Mouse (Mus musculus) heart, embryonic 15.5 days (tissue): ENCODE results near the gene Retsat. TPM values are rescaled to one million over a fixed set of nuclear protein-coding genes. Genes with fewer than 3 reads are reported as not detected.

Experiments
- ATAC-seq: fragments of 200-750 bp; cut with Nextera tagmentation; replicated peaks from 2 replicates; pipeline ENCODE4 v1.8.0; 2017; ENCODE audit warnings: low read depth, moderate TSS enrichment; ENCODE audit not compliant: insufficient number of reproducible peaks, insufficient read depth, low FRiP score
- H3K27ac ChIP-seq: fragments of 300-500 bp; sonication (generic); 2 replicates; pipeline ENCODE4 v1.5.1; 2015; ENCODE audit warnings: mild to moderate bottlenecking, inconsistent platforms
- H3K27me3 ChIP-seq: fragments of 300-500 bp; sonication (generic); 2 replicates; pipeline ENCODE4 v1.6.1; 2015; ENCODE audit warnings: inconsistent platforms
- H3K36me3 ChIP-seq: fragments of 300-500 bp; sonication (generic); 2 replicates; pipeline ENCODE4 v1.6.1; 2015; ENCODE audit warnings: mild to moderate bottlenecking, inconsistent platforms
- H3K4me1 ChIP-seq: fragments of 300-500 bp; sonication (generic); replicated peaks from 2 replicates; pipeline ENCODE4 v1.6.1; 2015; ENCODE audit warnings: inconsistent platforms
- H3K4me2 ChIP-seq: fragments of 300-500 bp; sonication (generic); 2 replicates; pipeline ENCODE4 v1.6.1; 2015; ENCODE audit warnings: inconsistent platforms, mild to moderate bottlenecking, moderate library complexity
- H3K4me3 ChIP-seq: fragments of 300-500 bp; sonication (generic); 2 replicates; pipeline ENCODE4 v1.5.1; 2015; ENCODE audit warnings: mild to moderate bottlenecking, inconsistent platforms
- H3K9ac ChIP-seq: fragments of 300-500 bp; sonication (generic); 2 replicates; pipeline ENCODE4 v1.6.1; 2015; ENCODE audit warnings: mild to moderate bottlenecking, inconsistent platforms
- H3K9me3 ChIP-seq: fragments of 300-500 bp; sonication (generic); replicated peaks from 2 replicates; pipeline ENCODE4 v1.6.1; 2016; ENCODE audit warnings: inconsistent platforms
- WGBS: fragments of 180-500 bp; shearing (Covaris S2); methylation state at CpG from one replicate; pipeline ENCODE4 v1.1.7; 2015; ENCODE audit warnings: mixed read lengths; 5-methylcytosine and 5-hydroxymethylcytosine counted together
- polyA plus RNA-seq: library from polyadenylated mRNA; unstranded; fragments of >200 nt; fragmentation: Nextera tagmentation; extraction: Ambion mirVana; gene quantifications from 2 replicates; pipeline ENCODE4 v1.2.1, GENCODE M21; 2015

The Retsat gene
- polyA plus RNA-seq, 1 experiment from 2014 or later = 19.8 TPM

DNA sequence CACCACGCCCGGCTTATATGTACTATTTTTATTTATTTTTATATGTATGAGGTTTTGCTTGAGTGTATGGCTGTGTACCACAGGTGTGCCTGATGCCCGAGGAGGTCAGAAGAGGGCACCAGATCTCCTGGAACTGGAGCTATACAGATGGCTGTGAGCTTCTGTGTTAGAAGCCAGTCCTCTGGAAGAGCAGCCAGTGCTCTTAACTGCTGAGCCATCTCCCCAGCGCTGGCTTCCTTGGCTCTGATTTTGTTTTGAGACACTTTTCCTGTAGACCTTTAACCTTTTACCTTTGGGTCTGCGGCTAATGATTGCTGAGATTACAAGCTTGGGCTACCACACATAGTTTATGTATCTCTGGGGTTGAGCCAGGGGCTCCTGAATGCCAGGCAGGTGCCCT, 30.8 kb upstream of the Retsat start:
- Histone ChIP-seq H3K4me2 (no peak overlapping the region), H3K4me3 (no peak overlapping the region)
- WGBS = 87% methylated on average over 5 of the region's 5 CpGs

DNA sequence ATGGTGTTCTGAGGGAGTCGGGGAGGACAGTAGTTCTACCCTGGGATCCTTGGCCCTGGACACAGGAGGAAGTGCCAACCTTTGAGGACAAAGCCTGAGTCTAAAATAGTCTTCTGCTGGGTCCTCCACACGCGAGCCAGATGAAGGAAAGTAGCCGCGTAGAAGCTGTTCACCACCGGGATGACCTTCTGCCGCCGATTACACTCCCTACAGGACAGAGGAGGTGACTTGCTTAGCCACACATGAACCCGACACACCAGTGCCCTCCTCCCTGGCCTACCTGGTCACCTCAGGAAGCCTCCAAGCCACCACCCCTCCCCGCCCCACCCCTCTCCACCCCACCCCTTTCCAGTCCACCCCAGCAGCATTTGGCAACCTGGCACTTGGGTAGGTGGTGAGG, 29.5 kb upstream of the Retsat start:
- no peak overlapping the region for H3K4me2 ChIP-seq
- H3K27ac ChIP-seq = no peak overlapping the region
- 87% methylated on average over 10 of the region's 10 CpGs for WGBS
- no peaks in the 10 kb centered on the region for H3K27me3 ChIP-seq
- no peaks in the 10 kb centered on the region for H3K9me3 ChIP-seq
- no peak overlapping the region for H3K9ac ChIP-seq
- peaks cover 7% of the 10 kb centered on the region; the same call in 1 of the 2 replicates for H3K36me3 ChIP-seq
- H3K4me1 ChIP-seq = peaks cover 4% of the 10 kb centered on the region
- H3K4me3 ChIP-seq = no peak overlapping the region
- ATAC-seq = no peak

More for the DNA sequence above, 30.8 kb upstream of the Retsat start:
- peaks cover 7% of the 10 kb centered on the region; the same call in 1 of the 2 replicates for H3K36me3 ChIP-seq
- no peak overlapping the region for H3K9ac ChIP-seq
- no peaks in the 10 kb centered on the region for H3K9me3 ChIP-seq
- peaks cover 9% of the 10 kb centered on the region for H3K4me1 ChIP-seq
- no peak for ATAC-seq
- H3K27me3 ChIP-seq = no peaks in the 10 kb centered on the region
- H3K27ac ChIP-seq = no peak overlapping the region

DNA sequence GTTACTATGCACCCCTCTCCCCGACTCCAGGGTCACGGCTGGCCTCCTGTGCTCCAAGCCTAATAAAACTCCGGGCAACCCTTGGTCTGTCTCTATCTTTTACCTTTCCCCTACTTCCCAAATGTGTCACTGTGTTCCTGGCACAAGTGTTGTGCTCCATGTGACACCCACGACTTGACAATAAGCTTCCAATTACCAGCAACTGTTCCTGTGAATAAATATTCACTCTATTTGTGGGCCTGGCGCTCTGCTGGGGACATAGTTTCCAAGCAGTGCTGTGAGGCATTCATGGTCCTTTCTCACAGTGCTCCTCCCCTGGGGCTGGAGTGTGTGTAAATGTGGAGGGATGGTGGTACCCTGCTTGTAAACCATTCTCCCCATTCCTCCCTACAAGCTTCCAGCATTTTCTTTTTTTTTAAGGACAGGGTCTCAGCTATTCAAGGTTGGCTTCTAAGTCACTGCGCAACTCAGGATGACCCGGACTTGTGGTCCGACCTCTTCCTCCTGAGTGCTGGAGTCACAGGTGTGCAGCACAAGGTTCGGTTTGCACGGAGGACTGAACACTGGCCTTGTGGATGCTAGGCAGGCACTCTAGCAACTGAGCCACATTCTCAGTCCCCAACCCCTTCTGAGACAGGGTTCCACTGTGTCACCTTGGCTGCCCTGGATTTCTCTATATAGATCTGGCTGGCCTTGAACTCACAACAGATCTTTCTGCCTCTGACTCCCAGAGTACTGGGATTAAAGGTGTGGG, 27.5 kb upstream of the Retsat start:
- ATAC-seq = no peak
- Histone ChIP-seq H3K9ac (no peak overlapping the region), H3K4me2 (no peak overlapping the region), H3K9me3 (no peaks in the 10 kb centered on the region), H3K4me1 (peaks cover 2% of the 10 kb centered on the region), H3K4me3 (no peak overlapping the region), H3K27me3 (no peaks in the 10 kb centered on the region), H3K36me3 (peaks cover 7% of the 10 kb centered on the region; the same call in 1 of the 2 replicates), H3K27ac (no peak overlapping the region)
- 83% methylated on average over 10 of the region's 10 CpGs for WGBS

DNA sequence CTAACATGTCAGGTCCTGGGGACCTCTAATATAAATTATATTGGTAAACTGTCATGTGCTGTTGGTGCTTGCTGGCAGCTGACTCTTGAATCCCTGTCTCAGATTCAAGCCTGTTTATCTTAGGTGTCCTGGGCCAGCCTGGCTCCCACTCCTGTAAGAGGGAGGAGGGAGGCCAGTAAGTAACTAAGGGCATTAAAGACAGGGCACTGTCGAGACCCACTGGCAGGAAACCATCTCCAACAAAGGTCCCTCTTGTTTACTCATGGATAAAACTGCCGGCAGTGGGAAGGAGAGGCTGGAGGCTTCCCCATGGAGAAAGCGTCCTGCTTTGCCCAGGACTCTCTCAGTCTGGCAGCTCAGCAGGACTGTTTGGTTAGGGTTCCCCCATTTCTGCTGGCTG, 26.4 kb upstream of the Retsat start:
- Histone ChIP-seq H3K4me1 (no peaks in the 10 kb centered on the region), H3K36me3 (peaks cover 7% of the 10 kb centered on the region; the same call in 1 of the 2 replicates), H3K9ac (no peak overlapping the region), H3K4me2 (no peak overlapping the region), H3K27me3 (no peaks in the 10 kb centered on the region), H3K27ac (no peak overlapping the region), H3K9me3 (no peaks in the 10 kb centered on the region), H3K4me3 (no peak overlapping the region)
- ATAC-seq = no peak
- WGBS = 48% methylated on average over 3 of the region's 3 CpGs

DNA sequence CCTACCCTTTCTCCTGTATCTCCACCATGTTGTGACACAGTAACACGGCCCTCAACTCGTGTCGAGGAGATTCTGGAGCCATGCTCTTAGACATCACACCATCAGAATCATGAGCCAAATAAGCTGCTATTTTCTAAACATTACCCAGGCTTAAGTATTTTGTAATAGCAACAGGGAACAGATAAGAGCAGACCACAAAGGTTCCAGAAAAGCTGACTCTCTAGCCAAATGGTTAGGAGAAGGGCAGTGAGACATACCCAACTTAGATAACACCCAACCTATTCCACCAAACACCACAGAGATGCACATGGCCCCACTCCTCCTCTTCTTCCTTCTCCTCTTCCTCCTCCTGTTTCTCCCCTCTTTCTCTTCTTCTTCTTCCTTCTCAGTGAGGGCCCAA, 22.2 kb upstream of the Retsat start:
- no peaks in the 10 kb centered on the region for H3K27me3 ChIP-seq
- H3K36me3 ChIP-seq = 0 out of 2 replicates have a peak, but pooled peaks cover 3% of the 10 kb centered on the region
- no peak for ATAC-seq
- H3K9ac ChIP-seq = no peak overlapping the region
- H3K27ac ChIP-seq = no peak overlapping the region
- H3K4me2 ChIP-seq = no peak overlapping the region
- no peak overlapping the region for H3K4me3 ChIP-seq
- 91% methylated on average over 3 of the region's 3 CpGs for WGBS
- H3K9me3 ChIP-seq = no peaks in the 10 kb centered on the region
- H3K4me1 ChIP-seq = no peaks in the 10 kb centered on the region

DNA sequence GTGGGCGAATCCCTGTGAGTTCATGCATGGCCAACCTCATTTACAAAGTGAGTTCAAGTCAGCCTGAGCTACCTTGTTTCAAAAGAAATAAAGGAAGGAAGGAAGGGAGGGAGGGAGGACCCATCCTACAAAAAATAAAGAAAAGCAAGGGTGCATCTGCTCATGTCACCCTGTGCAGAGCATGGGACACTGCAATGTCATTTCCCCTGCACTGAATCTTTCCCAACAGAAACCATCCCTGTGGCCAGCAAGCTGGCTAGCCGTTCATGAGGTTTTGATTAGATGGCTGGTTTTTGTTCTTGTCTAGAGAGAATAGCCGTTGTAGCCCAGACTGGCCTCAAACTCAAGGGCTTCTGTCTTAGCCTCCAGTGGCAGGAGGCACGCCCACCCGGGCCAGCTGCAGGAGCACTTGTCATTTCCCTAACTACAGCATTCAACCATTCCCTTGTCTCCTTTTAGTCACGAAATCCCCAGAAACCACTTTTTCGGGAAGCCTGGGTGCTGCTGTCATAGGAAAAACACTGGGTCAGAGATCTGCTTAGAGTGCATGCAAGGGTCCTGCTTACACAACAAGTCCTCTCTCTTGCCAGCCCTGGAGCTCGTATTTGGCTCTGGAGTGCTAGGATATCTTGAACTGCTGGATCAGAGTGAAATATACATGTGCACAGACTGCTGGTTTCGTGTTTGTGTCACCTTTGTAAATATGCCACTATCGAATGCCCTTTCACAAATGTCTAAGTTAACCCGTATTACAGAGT, 16.5 kb upstream of the Retsat start:
- no peak for ATAC-seq
- 0 out of 2 replicates have a peak, but pooled peaks cover 3% of the 10 kb centered on the region for H3K36me3 ChIP-seq
- no peaks in the 10 kb centered on the region for H3K4me1 ChIP-seq
- WGBS = 77% methylated on average over 11 of the region's 11 CpGs
- H3K9me3 ChIP-seq = no peaks in the 10 kb centered on the region
- no peak overlapping the region for H3K4me2 ChIP-seq
- no peak overlapping the region for H3K9ac ChIP-seq
- H3K4me3 ChIP-seq = no peak overlapping the region
- no peak overlapping the region for H3K27ac ChIP-seq
- H3K27me3 ChIP-seq = no peaks in the 10 kb centered on the region

DNA sequence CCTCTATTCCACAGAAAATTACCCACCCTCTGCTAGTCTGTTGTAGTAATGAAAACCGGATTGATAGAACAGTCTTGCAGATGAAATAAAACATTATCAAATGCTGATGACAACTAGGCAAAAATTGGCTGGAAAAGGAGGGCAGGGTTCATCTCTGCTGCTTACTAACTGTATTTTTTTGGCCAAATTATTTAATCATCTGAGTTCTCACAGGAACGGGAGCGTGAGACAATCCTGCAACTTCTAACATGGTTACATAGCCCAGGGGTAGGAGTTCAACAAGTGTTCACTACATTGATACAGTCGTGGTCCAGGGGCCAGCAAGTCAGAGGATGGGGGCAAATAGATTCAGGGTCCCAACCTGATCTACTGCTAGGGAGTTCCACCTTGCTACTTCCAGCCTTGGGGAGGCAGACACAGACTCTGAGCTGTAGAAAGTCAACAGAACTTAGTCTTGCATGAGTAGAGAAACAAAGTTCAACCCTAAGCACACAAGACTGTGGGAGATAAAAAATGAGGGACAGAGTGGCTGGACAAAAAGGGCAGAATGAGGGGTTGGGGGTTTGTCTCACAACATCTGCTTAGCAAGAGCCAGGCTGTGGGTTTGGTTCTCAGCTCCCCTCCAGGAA, 14.9 kb upstream of the Retsat start:
- H3K4me2 ChIP-seq = no peak overlapping the region
- no peak overlapping the region for H3K27ac ChIP-seq
- no peaks in the 10 kb centered on the region for H3K27me3 ChIP-seq
- no peak overlapping the region for H3K4me3 ChIP-seq
- H3K36me3 ChIP-seq = no peaks in the 10 kb centered on the region
- no peaks in the 10 kb centered on the region for H3K9me3 ChIP-seq
- no peaks in the 10 kb centered on the region for H3K4me1 ChIP-seq
- no peak overlapping the region for H3K9ac ChIP-seq
- WGBS = 78% methylated on average over 4 of the region's 4 CpGs
- no peak for ATAC-seq

DNA sequence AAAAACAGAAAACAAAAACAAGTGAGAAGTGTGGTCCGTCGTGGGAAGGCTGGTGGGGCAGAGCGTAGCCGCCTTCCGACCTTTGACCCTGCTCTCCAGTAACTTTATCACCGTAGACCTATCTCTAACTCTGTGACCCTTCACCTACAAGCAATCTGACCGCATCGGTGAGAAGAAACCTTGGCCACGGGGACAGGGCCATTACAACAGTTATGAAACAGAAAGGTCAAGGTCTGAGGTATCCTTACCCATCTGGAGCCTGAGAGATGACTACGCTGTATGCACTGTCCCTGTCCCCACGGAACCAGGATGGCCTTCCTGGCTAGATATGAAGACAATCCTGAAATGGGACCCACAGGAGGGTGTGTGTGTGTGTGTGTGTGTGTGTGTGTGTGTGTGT, 14.1 kb upstream of the Retsat start:
- WGBS = 76% methylated on average over 11 of the region's 11 CpGs

DNA sequence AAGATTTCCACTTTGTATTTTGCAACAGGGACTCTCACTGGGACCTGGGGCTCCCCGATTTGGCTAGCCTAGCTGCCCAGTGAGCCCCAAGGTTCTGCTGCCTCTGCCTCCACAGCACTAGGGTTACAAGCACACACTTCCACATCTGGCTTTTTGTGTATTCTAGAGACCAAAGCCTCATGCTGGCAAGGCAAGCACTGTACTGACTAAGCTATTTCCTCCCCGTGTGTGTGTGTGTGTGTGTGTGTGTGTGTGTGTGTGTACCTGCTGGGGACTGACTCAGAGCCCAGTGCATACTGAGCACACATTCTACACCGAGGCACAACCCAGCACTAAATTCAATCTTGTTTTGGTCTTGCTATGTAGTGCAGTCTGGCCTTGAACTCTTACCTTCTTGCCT, 11.6 kb upstream of the Retsat start:
- H3K27ac ChIP-seq = no peak overlapping the region
- H3K36me3 ChIP-seq = no peaks in the 10 kb centered on the region
- H3K4me2 ChIP-seq = no peak overlapping the region
- H3K4me3 ChIP-seq = no peak overlapping the region
- H3K9me3 ChIP-seq = no peaks in the 10 kb centered on the region
- no peak overlapping the region for H3K9ac ChIP-seq
- no peaks in the 10 kb centered on the region for H3K4me1 ChIP-seq
- no peak for ATAC-seq
- no peaks in the 10 kb centered on the region for H3K27me3 ChIP-seq
- WGBS = 79% methylated on average over 3 of the region's 3 CpGs

More for the DNA sequence above, 14.1 kb upstream of the Retsat start:
- no peaks in the 10 kb centered on the region for H3K4me1 ChIP-seq
- ATAC-seq = no peak
- no peak overlapping the region for H3K4me3 ChIP-seq
- H3K4me2 ChIP-seq = no peak overlapping the region
- H3K27me3 ChIP-seq = no peaks in the 10 kb centered on the region
- H3K9me3 ChIP-seq = no peaks in the 10 kb centered on the region
- H3K9ac ChIP-seq = no peak overlapping the region
- H3K36me3 ChIP-seq = no peaks in the 10 kb centered on the region
- H3K27ac ChIP-seq = no peak overlapping the region

DNA sequence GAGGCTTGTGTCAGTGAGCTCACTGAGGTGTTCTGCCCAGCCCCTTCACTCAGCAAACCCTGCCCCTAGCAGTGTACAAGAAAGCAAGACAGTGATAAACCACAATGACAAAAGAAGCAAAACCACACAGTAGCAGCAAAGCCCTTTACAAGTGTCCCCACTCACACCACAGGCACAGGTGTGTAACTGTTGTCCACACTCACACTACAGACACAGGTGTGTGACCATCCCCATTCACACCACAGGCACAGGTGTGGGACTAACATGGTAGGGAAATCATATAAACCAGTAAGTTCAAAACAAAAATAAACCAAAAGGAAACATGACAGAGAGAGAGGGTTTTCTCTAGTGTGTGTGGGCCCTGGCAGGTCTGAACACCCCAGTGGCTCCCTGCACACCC, 10.0 kb upstream of the Retsat start:
- no peak overlapping the region for H3K4me3 ChIP-seq
- no peak overlapping the region for H3K4me2 ChIP-seq
- ATAC-seq = no peak
- H3K9me3 ChIP-seq = no peaks in the 10 kb centered on the region
- 0 out of 2 replicates have a peak, but pooled peaks cover 3% of the 10 kb centered on the region for H3K36me3 ChIP-seq
- no peaks in the 10 kb centered on the region for H3K27me3 ChIP-seq
- H3K9ac ChIP-seq = no peak overlapping the region
- H3K27ac ChIP-seq = no peak overlapping the region
- no peaks in the 10 kb centered on the region for H3K4me1 ChIP-seq

DNA sequence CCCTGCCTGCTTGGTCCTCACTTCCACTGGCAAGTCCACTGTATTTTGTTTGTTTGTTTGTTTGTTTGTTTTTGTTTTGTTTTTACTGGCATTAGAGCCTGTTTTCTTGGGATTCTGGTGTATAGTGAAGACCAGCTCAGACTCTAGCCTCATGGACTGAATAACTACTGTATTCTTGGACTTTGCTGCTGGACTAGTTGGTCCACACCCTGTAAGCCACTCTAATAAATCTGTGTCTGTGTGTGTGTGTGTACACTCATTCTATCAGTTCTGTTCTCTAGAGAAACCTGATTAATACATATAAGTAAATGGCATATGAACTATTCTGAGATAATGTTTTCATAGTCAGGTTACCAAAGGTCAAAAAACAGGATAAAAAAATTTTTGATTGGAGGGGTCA, 8.2 kb upstream of the Retsat start:
- no peaks in the 10 kb centered on the region for H3K4me1 ChIP-seq
- no peaks in the 10 kb centered on the region for H3K27me3 ChIP-seq
- H3K4me3 ChIP-seq = no peak overlapping the region
- H3K27ac ChIP-seq = no peak overlapping the region
- ATAC-seq = no peak
- no peak overlapping the region for H3K4me2 ChIP-seq
- no peaks in the 10 kb centered on the region for H3K9me3 ChIP-seq
- no peak overlapping the region for H3K9ac ChIP-seq
- 0 out of 2 replicates have a peak, but pooled peaks cover 3% of the 10 kb centered on the region for H3K36me3 ChIP-seq
